Mouse (Mus musculus): ENCODE results near the gene Slc25a30.
"Not testable (repeated sequence)": the region's sequence is repeated elsewhere in the genome, so short reads cannot be mapped to it uniquely, and the experiment has no call there.

DNA sequence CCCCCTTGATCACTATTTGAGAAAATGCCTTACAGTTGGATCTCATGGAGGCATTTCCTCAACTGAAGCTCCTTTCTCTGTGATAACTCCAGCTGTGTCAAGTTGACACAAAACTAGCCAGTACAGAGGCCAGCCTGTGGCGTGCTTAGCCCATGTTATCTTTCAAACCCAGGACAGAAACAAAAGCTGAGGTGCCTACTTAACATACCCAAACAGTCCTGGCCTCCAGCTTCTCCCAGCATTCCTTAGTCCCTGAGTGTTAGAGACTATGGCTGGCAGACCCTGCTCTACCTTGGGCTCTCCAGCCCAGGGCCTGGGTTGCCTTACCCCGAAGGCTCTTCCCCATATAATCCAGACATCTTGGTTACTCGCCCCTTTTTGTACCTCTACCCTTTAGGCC is 14.4 kb downstream of the Slc25a30 start:
- not testable (repeated sequence) for TF ChIP-seq CTCF, EP300 (IDR thresholded peaks at IDR 0.05)

All from lung, postnatal 0 days (tissue).